Comparison of ENCODE assay signal across 9 mouse cellular contexts in the genomic region with DNA sequence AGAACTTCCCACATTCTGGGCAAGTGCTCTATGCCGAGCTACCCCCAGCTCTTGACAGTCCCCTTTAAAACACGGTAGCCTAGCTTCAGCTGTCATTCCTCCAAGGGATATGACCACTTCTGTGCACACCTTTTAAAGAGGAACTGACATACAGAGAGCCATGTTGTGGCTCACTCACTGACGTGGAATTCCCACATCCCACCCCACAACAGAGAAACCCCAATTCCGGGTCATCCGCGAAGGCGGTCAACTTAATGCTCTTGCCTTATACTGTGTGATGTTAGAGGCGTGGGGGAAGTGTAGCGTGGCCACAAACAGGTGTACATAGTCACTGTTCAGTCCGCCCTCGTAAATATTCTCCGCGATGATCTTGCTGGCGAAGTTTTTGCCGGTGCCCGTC. TPM values are rescaled to one million over a fixed set of nuclear protein-coding genes. Genes with fewer than 3 reads are reported as not detected.
DNase-seq lines count a peak whose midpoint lies in the region; ATAC-seq and TF ChIP-seq lines count a peak whose summit lies in the region.
"Had no signal": no experiment of that assay in that cellular context is flagged by ENCODE, and none has a peak within 500 bp of the region (broad histone marks: within the 10 kb centered on the region; RNA-seq: fewer than 3 reads in every experiment).

No protein-coding gene starts in this region.

- 25% methylated on average over 16 of the region's 16 CpGs for WGBS in heart, embryonic 10.5 days
- WGBS in forebrain, embryonic 16.5 days, result 21% methylated on average over 16 of the region's 16 CpGs
- WGBS in liver, postnatal 0 days (ENCODE audit: insufficient replicate concordance), result 5% methylated on average over 16 of the region's 16 CpGs
- 13% methylated on average over 16 of the region's 16 CpGs for WGBS in stomach, embryonic 16.5 days

- H3K27me3 ChIP-seq in heart, embryonic 10.5 days (ENCODE audit: insufficient read depth, poor library complexity, severe bottlenecking), result no peaks in the 10 kb centered on the region
- H3K27me3 ChIP-seq in E14TG2a.4 (ENCODE audit: insufficient read depth, low read length), result no peaks in the 10 kb centered on the region
- H3K27me3 ChIP-seq in forebrain, embryonic 16.5 days (replicated peaks; ENCODE audit: control insufficient read depth, insufficient read depth, low read length), result no peaks in the 10 kb centered on the region
- no peaks in the 10 kb centered on the region for H3K27me3 ChIP-seq in liver, postnatal 0 days (ENCODE audit: insufficient read depth, low read length)
- no peaks in the 10 kb centered on the region for H3K27me3 ChIP-seq in stomach, embryonic 16.5 days (ENCODE audit: control insufficient read depth, insufficient read depth, low read length)
- H3K27me3 ChIP-seq: Patski had no signal

- DNase-seq in heart, embryonic 10.5 days (ENCODE audit: low spot score), result no peak
- DNase-seq in heart, postnatal 10 days, result no peak
- DNase-seq in liver, postnatal 0 days, result no peak
- DNase-seq in adrenal gland, adult (ENCODE audit: inconsistent age in 2 of 2, low spot score in 1 of 2), result no peak
- no peak for DNase-seq in frontal cortex, postnatal 25 days (ENCODE audit: low spot score in 2 of 2)

- no peak for TF ChIP-seq EP300 in liver, postnatal 0 days (IDR thresholded peaks at IDR 0.05; ENCODE audit: low read depth)

- H3K4me3 ChIP-seq in heart, embryonic 10.5 days, result peak overlapping the region; percentile 83
- H3K4me3 ChIP-seq in E14TG2a.4 (replicated peaks; ENCODE audit: low read length), result peak overlapping the region; percentile 98
- H3K4me3 ChIP-seq in forebrain, embryonic 16.5 days (replicated peaks; ENCODE audit: low read length), result peak overlapping the region; percentile 100
- H3K4me3 ChIP-seq in liver, postnatal 0 days (ENCODE audit: low read depth, low read length), result peak overlapping the region; percentile 99
- H3K4me3 ChIP-seq in stomach, embryonic 16.5 days (replicated peaks; ENCODE audit: low read length), result peak overlapping the region; percentile 64

- H3K9me3 ChIP-seq in heart, embryonic 10.5 days, result no peaks in the 10 kb centered on the region
- no peaks in the 10 kb centered on the region for H3K9me3 ChIP-seq in E14TG2a.4 (ENCODE audit: low read length)
- no peaks in the 10 kb centered on the region for H3K9me3 ChIP-seq in forebrain, embryonic 16.5 days (ENCODE audit: control insufficient read depth, low read length)
- no peaks in the 10 kb centered on the region for H3K9me3 ChIP-seq in liver, postnatal 0 days (ENCODE audit: low read length)
- H3K9me3 ChIP-seq in stomach, embryonic 16.5 days (replicated peaks; ENCODE audit: control insufficient read depth, low read length), result no peaks in the 10 kb centered on the region

- intact Hi-C loops in heart, postnatal 10 days (cut with DNase I), result no loop called here

- peaks cover 55% of the 10 kb centered on the region for H3K36me3 ChIP-seq in heart, embryonic 10.5 days
- peaks cover 62% of the 10 kb centered on the region for H3K36me3 ChIP-seq in E14TG2a.4 (ENCODE audit: insufficient read depth, low read length)
- H3K36me3 ChIP-seq in forebrain, embryonic 16.5 days (ENCODE audit: control insufficient read depth, insufficient read depth), result peaks cover 10% of the 10 kb centered on the region
- peaks cover 35% of the 10 kb centered on the region for H3K36me3 ChIP-seq in liver, postnatal 0 days (replicated peaks; ENCODE audit: insufficient read depth, low read length)
- H3K36me3 ChIP-seq in stomach, embryonic 16.5 days (ENCODE audit: control insufficient read depth, insufficient read depth, low read length), result no peaks in the 10 kb centered on the region

- ATAC-seq in forebrain, embryonic 16.5 days, result no peak
- ATAC-seq in liver, postnatal 0 days, result peak; percentile 20
- ATAC-seq in stomach, embryonic 16.5 days (ENCODE audit: insufficient read depth, low FRiP score), result no peak

- H3K4me1 ChIP-seq in heart, embryonic 10.5 days, result peaks cover 40% of the 10 kb centered on the region
- H3K4me1 ChIP-seq in E14TG2a.4 (replicated peaks; ENCODE audit: low read depth, low read length), result peaks cover 49% of the 10 kb centered on the region
- peaks cover 23% of the 10 kb centered on the region for H3K4me1 ChIP-seq in forebrain, embryonic 16.5 days (replicated peaks; ENCODE audit: control insufficient read depth, insufficient read depth, low read length)
- H3K4me1 ChIP-seq in liver, postnatal 0 days (ENCODE audit: insufficient read depth), result peaks cover 24% of the 10 kb centered on the region
- H3K4me1 ChIP-seq in stomach, embryonic 16.5 days (ENCODE audit: control insufficient read depth, insufficient read depth, low read length), result peaks cover 19% of the 10 kb centered on the region

- H3K27ac ChIP-seq in heart, embryonic 10.5 days, result peak overlapping the region; percentile 89
- no peak overlapping the region; the same call in 1 of the 2 replicates for H3K27ac ChIP-seq in forebrain, embryonic 16.5 days (ENCODE audit: low read length)
- peak overlapping the region; percentile 98 for H3K27ac ChIP-seq in liver, postnatal 0 days (ENCODE audit: low read depth)
- no peak overlapping the region for H3K27ac ChIP-seq in stomach, embryonic 16.5 days (ENCODE audit: low read length)

- peak overlapping the region; percentile 96 for H3K4me2 ChIP-seq in forebrain, embryonic 16.5 days (ENCODE audit: low read length)
- peak overlapping the region; percentile 81 for H3K4me2 ChIP-seq in liver, postnatal 0 days (ENCODE audit: low read depth, low read length)
- H3K4me2 ChIP-seq in stomach, embryonic 16.5 days (ENCODE audit: low read depth, low read length), result peak overlapping the region; percentile 75

- no peak for TF ChIP-seq CTCF in E14TG2a.4 (conservative IDR thresholded peaks at IDR 0.05; ENCODE audit: low read length)
- no peak for TF ChIP-seq CTCF in liver, postnatal 0 days (IDR thresholded peaks at IDR 0.05; ENCODE audit: low read depth)

- H3K9ac ChIP-seq in forebrain, embryonic 16.5 days (replicated peaks; ENCODE audit: low read depth, low read length), result peak overlapping the region; percentile 96
- peak overlapping the region; percentile 99 for H3K9ac ChIP-seq in liver, postnatal 0 days (replicated peaks)
- peak overlapping the region; percentile 81 for H3K9ac ChIP-seq in stomach, embryonic 16.5 days (ENCODE audit: low read length)

RNA-seq across cellular contexts. Expression of a gene that starts 0.9 kb away (rescaled TPM):
- polyA plus RNA-seq in heart, embryonic 10.5 days (2016; fragmentation: Nextera tagmentation; extraction: Ambion mirVana), result 65.1 and 80.5 TPM in 2 replicates
- total RNA-seq in heart, postnatal 10 days (2021), result 10 to 100 TPM; 18.9 to 20.7 TPM
- polyA plus RNA-seq in forebrain, embryonic 16.5 days (2015; fragmentation: Nextera tagmentation; extraction: Ambion mirVana), result 105 and 108 TPM in 2 replicates
- polyA plus RNA-seq in liver, postnatal 0 days (2015; fragmentation: Nextera tagmentation; extraction: Ambion mirVana), result 82.9 and 95.5 TPM in 2 replicates
- 70.0 and 75.1 TPM in 2 replicates for polyA plus RNA-seq in stomach, embryonic 16.5 days (2015; fragmentation: Nextera tagmentation; extraction: Ambion mirVana)

RNA-seq across cellular contexts. Expression of a gene that starts 14.1 kb away (rescaled TPM):
- 24.6 and 25.4 TPM in 2 replicates for polyA plus RNA-seq in heart, embryonic 10.5 days (2016; fragmentation: Nextera tagmentation; extraction: Ambion mirVana)
- total RNA-seq in heart, postnatal 10 days (2021), result 10 to 100 TPM; 29.3 to 34.0 TPM
- 21.3 and 25.3 TPM in 2 replicates for polyA plus RNA-seq in forebrain, embryonic 16.5 days (2015; fragmentation: Nextera tagmentation; extraction: Ambion mirVana)
- polyA plus RNA-seq in liver, postnatal 0 days (2015; fragmentation: Nextera tagmentation; extraction: Ambion mirVana), result 29.2 and 31.1 TPM in 2 replicates
- 33.6 and 34.8 TPM in 2 replicates for polyA plus RNA-seq in stomach, embryonic 16.5 days (2015; fragmentation: Nextera tagmentation; extraction: Ambion mirVana)

RNA-seq across cellular contexts. Expression of a gene that starts 15.2 kb away (rescaled TPM):
- polyA plus RNA-seq in heart, embryonic 10.5 days (2016; fragmentation: Nextera tagmentation; extraction: Ambion mirVana), result 36.9 and 42.6 TPM in 2 replicates
- 10 to 100 TPM; 19.2 to 19.9 TPM for total RNA-seq in heart, postnatal 10 days (2021)
- 83.9 and 93.5 TPM in 2 replicates for polyA plus RNA-seq in forebrain, embryonic 16.5 days (2015; fragmentation: Nextera tagmentation; extraction: Ambion mirVana)
- 18.9 and 19.6 TPM in 2 replicates for polyA plus RNA-seq in liver, postnatal 0 days (2015; fragmentation: Nextera tagmentation; extraction: Ambion mirVana)
- 54.6 and 56.2 TPM in 2 replicates for polyA plus RNA-seq in stomach, embryonic 16.5 days (2015; fragmentation: Nextera tagmentation; extraction: Ambion mirVana)

RNA-seq across cellular contexts. Expression of a gene that starts 15.3 kb away (rescaled TPM):
- polyA plus RNA-seq in heart, embryonic 10.5 days (2016; fragmentation: Nextera tagmentation; extraction: Ambion mirVana), result 15.7 and 21.5 TPM in 2 replicates
- 10 to 100 TPM; 58.5 to 61.1 TPM for total RNA-seq in heart, postnatal 10 days (2021)
- polyA plus RNA-seq in forebrain, embryonic 16.5 days (2015; fragmentation: Nextera tagmentation; extraction: Ambion mirVana), result 37.6 and 48.8 TPM in 2 replicates
- 2.7 and 3.5 TPM in 2 replicates for polyA plus RNA-seq in liver, postnatal 0 days (2015; fragmentation: Nextera tagmentation; extraction: Ambion mirVana)
- polyA plus RNA-seq in stomach, embryonic 16.5 days (2015; fragmentation: Nextera tagmentation; extraction: Ambion mirVana), result 22.0 and 23.8 TPM in 2 replicates

RNA-seq across cellular contexts. Expression of a gene that starts 37.2 kb away (rescaled TPM):
- polyA plus RNA-seq in heart, embryonic 10.5 days (2016; fragmentation: Nextera tagmentation; extraction: Ambion mirVana), result 4.2 and 6.1 TPM in 2 replicates
- total RNA-seq in heart, postnatal 10 days (2021), result 1 to 10 TPM; 1.1 to 2.3 TPM
- 3.3 and 4.4 TPM in 2 replicates for polyA plus RNA-seq in forebrain, embryonic 16.5 days (2015; fragmentation: Nextera tagmentation; extraction: Ambion mirVana)
- polyA plus RNA-seq in liver, postnatal 0 days (2015; fragmentation: Nextera tagmentation; extraction: Ambion mirVana), result 1.4 and 1.7 TPM in 2 replicates
- 10.3 and 13.0 TPM in 2 replicates for polyA plus RNA-seq in stomach, embryonic 16.5 days (2015; fragmentation: Nextera tagmentation; extraction: Ambion mirVana)

Comparison
In these comparisons a context has a peak if more than half of its experiments do, and no peak if none do; other contexts are left out.
1. H3K27ac ChIP-seq: peak in heart, embryonic 10.5 days (single experiment) and liver, postnatal 0 days (single experiment); none in forebrain, embryonic 16.5 days (single experiment) and stomach, embryonic 16.5 days (single experiment).
2. Peak in every context shown above with its lines, with median percentiles within 50 percentile points of each other: H3K4me3 ChIP-seq, H3K4me2 ChIP-seq and H3K9ac ChIP-seq.